Mouse (Mus musculus) c-Kit-negative CD71-positive TER-119-positive erythroid progenitor cells, embryonic 14.5 days (primary cell): ENCODE results near the gene Olfr205.
"Not testable (repeated sequence)": the region's sequence is repeated elsewhere in the genome, so short reads cannot be mapped to it uniquely, and the experiment has no call there.

Experiments used
- DNase-seq: peaks from one replicate; pipeline ENCODE4 v3.0.0-alpha.2; 2013; ENCODE audit warnings: low read depth, low spot score

Gene Olfr205

DNA sequence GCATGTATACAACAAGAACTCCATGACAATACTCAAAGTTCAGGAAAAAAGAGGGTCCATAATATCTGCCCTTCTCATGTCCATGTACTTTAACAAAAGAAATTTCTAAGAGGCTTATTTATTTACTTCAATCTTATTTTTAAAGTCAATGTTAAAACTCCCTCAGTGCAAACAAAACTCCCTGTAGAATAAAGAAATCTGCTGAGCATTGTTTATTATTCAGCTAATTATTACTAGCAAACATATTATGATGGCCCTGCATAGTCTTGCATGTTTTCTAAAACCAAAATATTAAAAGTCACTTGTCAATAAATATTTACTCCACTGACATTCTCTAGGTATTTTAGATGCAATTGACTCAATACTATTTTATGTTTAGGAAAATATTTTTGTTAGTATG is at the start of gene Olfr205:
Gene Olfr205, minus strand, starts transcription at position 101 of the 400 bp plus-strand sequence.
- DNase-seq: no peak

DNA sequence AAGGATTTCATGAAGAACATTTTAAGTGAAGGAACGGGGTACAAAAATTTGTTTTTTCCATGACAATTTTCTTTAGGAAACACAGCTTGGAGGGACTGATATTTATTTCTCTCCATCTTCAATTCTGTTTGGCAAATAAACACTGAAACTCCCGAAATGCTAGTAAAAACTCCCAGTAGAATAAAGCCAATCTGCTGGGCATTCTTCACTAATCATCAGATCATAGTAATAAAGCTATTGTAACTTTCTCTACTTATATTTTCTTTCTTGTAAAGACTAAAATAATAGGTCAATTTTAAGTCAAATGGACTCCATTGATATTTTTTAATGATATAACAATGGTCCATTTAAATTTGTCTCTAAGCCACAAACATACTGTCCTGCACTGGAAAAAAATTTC is 33.0 kb upstream of the Olfr205 start, which contains the start of gene Olfr209:
Gene Olfr209, minus strand, starts transcription at position 101 of the 400 bp plus-strand sequence.
- no peak for DNase-seq

GRCm38 (mm10) chr16:59349146-59349545 is 18.2 kb upstream of the Olfr205 start, which contains the start of gene Olfr206:
TSS of gene Olfr206 (minus strand) at chr16:59349246.
- no peak for DNase-seq

- DNase-seq: not testable (repeated sequence)
Measured at GRCm38 (mm10) chr16:59323262-59323661, 7.7 kb downstream of the Olfr205 start.

GRCm38 (mm10) chr16:59318148-59318547 is 12.8 kb downstream of the Olfr205 start, which contains the start of gene Olfr204:
TSS of gene Olfr204 (minus strand) at chr16:59318248.
- no peak for DNase-seq

DNA sequence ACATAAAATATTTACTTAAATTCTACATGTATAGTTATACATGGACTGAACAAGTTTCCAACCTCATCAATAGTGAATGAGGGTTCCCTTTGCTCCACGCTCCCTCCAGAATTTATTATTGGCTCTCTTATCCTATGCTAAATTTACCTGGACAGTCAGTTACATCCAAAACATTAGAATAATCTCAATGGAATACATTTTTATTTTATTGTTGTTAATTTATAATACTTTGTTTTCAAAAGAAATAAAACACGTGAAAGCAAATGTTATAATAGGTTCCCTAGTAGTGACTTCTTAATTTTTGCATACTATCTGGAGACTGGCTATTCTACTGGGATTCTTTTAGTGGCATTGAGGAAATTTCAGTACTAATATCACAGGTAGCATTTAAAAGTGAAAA is 32.4 kb downstream of the Olfr205 start, which contains the start of gene Olfr203:
Gene Olfr203, plus strand, starts transcription at position 301 of the 400 bp plus-strand sequence.
- DNase-seq: no peak

DNA sequence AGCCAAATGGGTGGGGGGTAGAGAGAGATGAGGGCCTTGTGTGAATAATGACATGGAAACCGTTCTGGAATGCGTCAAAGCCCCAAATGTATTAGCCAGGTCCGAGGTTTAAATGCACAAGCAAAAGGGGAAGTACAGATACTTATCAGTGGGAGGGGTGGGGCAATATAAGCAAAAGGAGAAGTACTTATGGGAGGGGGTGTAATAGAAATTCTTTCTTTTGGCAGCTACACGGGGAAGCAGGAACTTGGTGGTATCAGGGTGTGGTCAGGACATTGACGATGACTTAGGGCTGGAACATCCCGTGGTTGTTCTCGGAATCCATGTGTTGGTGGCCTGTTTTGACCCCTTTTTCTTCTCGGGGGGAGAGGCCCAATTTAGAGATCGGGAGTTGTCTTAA is 43.4 kb downstream of the Olfr205 start:
- DNase-seq: not testable (repeated sequence)

DNA sequence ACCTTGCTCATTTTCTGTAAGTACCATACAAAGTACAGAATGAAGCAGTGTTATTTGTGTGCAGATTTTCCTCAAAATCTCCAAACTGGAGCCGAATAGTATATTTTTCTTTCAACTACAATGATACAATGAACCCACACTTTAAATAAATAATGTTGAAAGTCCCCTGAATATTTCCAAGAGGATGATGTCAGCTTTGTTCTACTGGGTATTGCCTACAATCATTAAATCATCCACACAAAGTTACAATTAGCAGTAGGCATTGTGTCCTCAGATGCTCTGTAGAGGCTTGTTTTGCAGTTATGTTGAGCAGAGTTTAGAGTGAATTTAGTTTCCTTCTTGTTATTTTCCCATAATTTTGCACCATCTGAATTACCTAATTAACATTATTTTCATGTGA is 44.2 kb downstream of the Olfr205 start, which contains the start of gene Olfr202:
Gene Olfr202, minus strand, starts transcription at position 101 of the 400 bp plus-strand sequence.
- DNase-seq: no peak

- DNase-seq: no peak
Measured at GRCm38 (mm10) chr16:59283476-59283875, 47.5 kb downstream of the Olfr205 start.

GRCm38 (mm10) chr16:59280542-59280941 is 50.4 kb downstream of the Olfr205 start:
- DNase-seq: peak; percentile 38
